Mouse (Mus musculus): ENCODE measurements at regions not wholly inside any gene's neighbourhood (a gene's known extent, or its start where the extent isn't known, plus 50 kb on each side); places are given as distances from the start of the nearest gene placed in this dataset.
A peak's percentile ranks its signal among the peaks of the same experiment; 100 is the strongest.

DNA sequence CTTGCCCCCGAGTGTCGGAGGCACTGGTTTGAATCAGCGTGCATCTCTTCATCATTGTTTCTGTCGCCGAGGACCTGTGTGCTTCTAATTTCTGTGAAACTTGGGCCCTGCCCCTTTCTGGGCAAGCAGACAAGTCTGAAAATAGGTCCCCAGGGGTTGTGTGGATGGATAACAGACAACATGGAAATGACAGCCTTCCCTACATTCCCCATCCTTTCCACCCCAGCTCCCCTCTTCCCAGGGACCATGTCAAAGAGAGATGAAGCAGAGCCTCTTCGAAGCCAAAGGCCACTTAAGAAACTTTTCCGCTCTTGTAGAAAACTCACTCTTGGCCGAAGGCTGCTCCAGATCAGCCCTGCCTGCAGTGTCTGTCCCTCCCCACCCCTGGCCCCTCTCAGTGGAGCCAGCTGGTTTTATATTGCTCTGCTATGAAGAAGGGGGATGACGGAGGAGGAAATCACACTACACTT, 233.2 kb downstream of the Gm45692 start:
- DNase-seq (ENCODE audit: low read depth in 1 of 2, low spot score in 2 of 2) = no peak

DNA sequence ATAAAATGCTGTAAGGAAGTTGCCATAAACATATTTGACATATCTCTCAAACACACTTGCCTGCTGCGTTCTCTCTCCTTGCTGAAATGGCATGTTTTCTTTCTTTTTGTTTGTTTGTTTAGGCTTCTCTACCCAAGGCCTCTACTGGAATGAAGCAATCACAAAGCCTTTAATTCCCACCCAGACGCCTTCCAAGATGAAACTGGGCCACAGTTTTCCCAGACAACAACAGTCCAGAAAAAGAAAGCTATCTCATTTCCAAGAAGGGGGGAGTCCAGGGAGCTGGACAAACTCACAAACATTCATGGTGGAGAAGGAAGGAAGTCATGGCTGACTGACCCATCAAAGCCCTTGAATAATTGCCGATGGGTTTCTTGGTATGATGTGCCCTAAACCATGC, 234.1 kb downstream of the Gm45692 start:
- no peak for DNase-seq (ENCODE audit: low read depth in 1 of 2, low spot score in 2 of 2)

DNA sequence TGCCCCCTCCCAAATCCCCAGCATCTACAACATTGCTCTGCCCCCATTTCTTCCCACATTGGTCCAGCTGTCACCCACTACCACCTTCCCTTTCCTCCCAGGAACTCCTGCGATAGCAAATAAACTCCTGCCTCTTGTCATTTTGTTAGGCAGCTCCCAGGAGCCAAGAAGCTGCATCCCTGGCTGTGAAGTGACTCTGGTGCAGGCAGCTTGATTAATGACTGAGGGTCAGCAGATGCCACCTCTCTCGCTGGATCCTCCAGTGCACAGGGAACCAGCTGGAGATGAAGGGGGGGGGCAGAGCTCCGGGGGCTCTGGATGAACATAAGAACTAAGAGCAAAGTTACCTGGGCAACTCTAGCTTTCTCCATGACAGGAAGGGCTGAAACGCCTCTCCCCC, 235.2 kb downstream of the Gm45692 start:
- no peak for DNase-seq (ENCODE audit: low read depth in 1 of 2, low spot score in 2 of 2)

DNA sequence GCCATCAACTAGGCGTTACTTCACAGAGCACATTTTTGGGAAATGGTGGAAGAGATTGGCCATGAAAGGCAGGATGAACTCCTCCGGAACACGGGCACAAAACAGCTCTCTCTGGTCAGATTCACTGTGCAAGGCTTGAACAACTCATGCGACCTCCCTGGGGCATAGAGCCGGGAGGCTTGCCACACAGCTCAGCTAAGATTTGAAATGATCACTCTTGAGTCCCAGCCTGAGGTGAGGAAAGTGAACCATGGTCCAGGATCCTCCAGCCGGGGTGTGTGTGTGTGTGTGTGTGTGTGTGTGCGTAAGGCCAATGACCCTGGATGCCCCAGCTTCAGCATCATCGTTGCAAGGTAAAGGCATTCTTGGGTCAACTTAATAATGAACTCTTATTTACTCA, 237.5 kb downstream of the Gm45692 start:
- DNase-seq (ENCODE audit: low read depth in 1 of 2, low spot score in 2 of 2) = no peak

DNA sequence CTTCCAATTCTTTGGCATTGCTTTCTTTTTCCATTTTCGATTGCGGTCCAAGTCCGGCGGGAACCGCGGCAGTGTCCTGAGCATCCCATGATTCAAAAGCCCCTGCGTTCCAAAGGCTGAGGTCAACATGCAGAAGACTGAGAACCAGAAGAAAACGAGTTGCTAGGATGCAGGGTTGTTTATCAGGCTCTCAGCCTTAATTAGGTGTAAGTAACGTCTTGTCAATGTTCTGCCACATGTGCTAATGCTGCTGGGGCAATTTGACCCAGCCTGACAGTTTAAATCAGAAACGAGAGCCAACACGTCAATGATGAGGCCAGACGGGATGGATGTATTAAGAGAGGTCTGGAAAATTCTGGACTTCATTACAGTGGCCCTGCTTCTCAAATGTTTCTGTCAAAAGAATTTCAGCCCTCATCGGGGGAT, 239.4 kb downstream of the Gm45692 start:
- DNase-seq (ENCODE audit: low read depth in 1 of 2, low spot score in 2 of 2) = no peak

DNA sequence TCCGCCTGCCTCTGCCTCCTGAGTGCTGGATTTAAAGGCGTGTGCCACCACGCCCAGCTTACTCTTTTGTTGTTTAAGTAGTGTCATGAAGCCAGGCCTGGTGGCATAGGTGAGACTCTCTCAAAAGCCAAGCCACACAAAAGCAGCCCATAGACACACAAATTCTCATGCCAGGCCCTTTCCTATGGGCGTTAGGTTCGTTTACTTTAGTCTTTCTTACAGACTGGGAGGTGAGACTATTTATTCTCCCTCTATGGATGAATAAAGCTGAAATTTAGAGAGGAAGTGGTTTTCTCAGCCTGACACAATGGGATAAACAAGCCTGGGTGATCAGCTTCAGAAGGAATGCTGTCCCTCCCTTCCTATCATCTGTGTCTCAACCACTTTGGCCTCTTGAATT, 243.0 kb downstream of the Gm45692 start:
- no peak for DNase-seq (ENCODE audit: low read depth in 1 of 2, low spot score in 2 of 2)

DNA sequence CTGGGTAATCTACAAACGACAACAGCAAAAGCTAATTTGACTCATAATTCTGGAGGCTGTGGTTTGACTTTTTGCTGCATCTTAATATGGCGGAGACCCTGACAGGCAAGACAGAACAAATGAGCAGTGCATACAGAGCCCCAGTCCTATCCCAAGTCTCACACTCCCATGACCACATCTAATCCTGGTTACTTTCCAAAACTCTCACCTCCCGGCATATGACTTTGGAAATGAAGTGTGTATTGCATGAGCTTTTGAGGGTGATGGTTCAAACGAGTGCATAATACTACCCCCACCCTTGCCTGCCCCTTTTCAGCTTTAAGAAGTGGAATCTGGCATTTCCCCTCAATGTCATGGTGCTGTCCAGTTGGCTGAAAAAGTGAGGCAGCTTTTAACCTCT, 244.3 kb downstream of the Gm45692 start:
- DNase-seq (ENCODE audit: low read depth in 1 of 2, low spot score in 2 of 2) = no peak

DNA sequence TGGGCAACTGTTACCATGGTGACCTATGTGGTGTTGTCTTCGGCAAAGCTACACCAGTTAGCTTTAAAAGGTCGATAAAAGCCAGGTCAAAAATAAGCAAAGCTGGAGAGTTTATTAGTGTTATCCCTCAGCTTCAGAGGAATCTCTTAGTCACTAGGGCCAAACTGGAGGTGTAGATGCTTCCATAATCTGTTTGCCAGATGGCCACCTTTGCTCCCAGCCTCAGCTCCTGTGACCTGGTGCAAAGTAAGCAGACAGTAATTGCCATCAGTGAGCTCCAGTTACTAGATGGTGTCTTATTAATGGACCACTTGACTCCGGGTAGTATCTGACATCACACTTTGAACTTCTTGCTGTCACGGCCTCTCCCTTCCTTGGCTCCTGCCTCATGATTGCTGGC, 245.3 kb downstream of the Gm45692 start:
- DNase-seq (ENCODE audit: low read depth in 1 of 2, low spot score in 2 of 2) = no peak

DNA sequence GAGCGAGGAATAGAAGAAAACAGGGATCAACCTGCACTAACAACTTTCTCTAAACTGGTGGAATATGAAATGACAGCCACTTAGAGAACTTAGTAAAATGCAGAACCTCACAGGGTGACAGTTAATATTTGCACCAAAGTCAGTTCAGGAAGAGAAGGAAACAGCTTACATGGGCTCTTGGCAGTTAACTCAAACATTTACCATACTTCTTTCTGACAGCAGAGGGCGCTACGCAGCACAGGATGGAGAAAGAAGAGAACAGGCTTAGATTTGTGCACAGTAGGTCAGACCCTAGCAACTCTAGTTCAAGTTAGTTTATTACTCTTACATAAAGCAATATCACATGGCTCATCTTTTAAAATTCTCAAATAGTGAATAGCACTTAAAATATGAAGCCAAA, 261.3 kb downstream of the Gm45692 start:
- DNase-seq (ENCODE audit: low read depth in 1 of 2, low spot score in 2 of 2) = peak in 1 of 2 experiments; percentile 9

DNA sequence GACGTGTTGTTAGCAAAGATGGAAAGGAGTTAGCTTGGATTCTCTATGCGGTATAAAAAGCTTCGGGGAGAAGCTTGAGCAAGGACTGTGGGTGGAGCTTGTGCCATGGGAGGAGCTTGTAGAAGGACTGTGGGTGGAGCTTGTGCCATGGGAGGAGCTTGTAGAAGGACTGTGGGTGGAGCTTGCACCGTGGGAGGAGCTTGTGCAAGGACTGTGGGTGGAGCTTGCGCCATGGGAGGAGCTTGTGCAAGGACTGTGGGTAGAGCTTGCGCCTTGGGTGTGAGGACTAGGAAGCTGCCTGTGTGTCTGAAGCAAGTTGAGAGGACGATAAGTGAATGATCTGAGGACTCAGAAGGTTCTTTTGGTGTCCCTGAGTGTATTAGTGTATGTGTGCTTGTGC, 263.1 kb downstream of the Gm45692 start:
- no peak for DNase-seq (ENCODE audit: low read depth in 1 of 2, low spot score in 2 of 2)

DNA sequence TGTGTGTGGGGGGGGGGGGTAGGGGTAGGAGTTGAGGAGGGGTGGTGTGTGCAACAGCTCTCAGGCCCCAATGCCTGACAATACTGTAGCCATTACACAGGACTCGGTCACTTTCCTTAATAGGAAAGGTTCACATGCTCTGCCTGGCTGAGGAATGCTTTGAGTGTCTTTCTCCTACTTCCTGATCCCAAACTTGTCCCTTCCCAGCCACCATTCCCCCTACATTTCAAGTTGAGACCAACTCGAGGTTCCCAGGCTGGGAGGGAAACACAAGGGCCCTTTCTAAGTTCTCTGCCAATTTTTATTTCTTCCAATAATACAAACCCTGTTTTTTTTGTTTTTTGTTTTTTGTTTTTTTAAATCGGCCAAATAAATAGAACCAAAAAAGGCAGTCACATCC, 264.6 kb downstream of the Gm45692 start:
- DNase-seq (ENCODE audit: low read depth in 1 of 2, low spot score in 2 of 2) = no peak

DNA sequence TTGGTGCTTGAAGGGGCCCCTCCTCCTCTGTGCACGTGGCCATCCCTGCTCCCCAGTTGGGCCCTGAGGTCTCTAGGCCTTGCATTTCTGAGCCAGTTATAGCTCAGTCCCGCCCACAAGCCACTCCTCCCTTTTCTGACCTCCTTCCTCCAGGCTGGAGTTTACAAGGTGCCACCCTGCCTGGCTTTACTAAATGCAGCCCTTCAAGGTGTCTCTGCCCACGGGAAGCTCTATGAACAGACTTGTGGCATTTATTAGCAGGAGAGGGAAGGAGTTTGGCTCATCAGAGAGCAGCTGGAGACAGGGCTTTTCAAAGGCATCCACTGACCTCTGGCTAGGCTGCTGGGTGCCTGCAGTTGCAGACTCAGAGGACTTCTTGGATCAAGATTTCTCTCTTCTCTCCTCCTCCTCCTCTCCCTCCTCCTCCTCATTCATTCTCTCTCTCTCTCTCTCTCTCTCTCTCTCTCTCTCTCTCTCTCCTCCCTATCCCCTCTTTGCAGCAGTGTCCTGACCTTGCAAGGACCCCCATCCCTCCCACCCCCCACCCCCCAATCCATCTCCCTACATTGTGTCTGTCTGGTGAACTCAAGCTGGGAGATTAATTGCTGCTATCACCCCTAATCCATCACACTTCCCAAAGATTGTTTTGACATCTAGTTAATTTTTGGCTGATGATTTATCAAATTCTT, 265.1 kb downstream of the Gm45692 start:
- DNase-seq (ENCODE audit: low read depth in 1 of 2, low spot score in 2 of 2) = no peak

DNA sequence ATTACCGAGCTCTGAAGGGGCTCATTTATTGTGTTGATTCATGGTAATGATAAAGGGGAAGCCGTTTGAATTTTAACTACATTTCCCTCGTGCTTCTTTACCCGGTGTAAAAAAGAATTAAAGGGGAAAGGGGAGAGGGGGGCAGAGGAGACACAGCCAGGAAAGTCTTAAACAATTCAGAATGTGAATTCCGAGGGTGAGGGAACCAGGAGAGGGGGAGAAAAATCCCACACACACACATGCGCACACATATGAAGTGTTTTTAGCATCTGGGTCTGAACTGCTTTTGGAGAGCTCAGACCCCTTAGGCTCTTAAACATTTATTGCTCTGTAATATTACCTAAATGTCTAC, 265.6 kb downstream of the Gm45692 start:
- no peak for DNase-seq (ENCODE audit: low read depth in 1 of 2, low spot score in 2 of 2)

DNA sequence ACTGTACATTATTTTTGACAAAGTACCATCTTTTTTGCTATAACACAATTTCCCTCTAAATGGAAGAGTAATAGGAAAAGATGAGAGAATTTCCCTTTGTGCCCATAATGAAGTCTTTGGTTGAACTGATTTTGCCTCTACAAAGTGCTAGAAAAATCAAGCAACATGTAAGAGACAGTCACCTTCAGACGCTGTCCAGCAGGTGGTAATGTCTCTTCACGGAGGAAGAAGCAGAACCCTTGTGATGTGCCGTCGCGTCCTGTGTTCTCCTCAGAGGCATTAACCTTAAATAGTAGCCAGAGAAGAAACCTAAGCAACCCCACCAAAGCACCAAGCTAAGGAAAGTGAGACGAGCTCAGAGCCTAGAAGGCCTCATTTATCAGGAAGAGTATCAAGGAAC, 275.7 kb downstream of the Gm45692 start:
- no peak for DNase-seq (ENCODE audit: low read depth in 1 of 2, low spot score in 2 of 2)

DNA sequence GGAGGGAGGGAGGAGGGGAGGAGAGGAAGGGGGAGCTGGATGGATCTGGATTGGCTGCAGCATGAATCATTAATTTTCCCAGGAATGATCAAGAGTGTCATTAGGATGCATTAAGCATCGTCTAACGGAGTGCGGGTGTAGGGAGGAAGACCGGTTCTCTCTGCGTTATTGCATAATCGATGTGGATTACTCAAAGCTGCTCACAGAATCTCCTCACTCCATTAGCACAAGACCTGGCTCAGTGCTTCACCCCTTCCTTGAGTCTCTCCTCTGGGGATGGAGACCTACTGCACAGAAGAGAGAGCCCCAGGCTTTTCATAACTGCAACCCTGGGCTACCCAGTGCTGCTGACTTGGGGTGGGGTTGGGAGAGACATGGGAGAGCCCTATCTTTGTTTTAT, 300.7 kb downstream of the Gm45692 start:
- DNase-seq (ENCODE audit: low read depth in 1 of 2, low spot score in 2 of 2) = no peak

DNA sequence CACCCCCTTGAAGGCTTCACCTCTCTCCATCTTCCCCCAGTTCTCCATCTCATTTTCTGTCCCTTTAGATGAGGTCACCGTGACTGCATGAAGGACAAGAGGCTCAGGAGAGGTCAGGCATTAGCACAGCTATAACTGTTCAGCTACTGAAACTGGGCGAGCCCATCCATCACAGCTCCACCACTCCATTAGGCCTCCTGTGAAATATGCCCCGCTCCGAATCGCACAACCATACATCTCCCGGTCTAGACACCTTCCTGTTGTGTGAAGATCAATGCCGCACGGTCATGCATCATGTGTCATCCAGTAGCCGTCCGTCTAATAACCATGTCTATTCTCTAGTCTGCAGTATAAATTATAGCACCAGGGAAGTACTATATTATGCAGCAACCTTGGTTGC, 301.2 kb downstream of the Gm45692 start:
- no peak for DNase-seq (ENCODE audit: low read depth in 1 of 2, low spot score in 2 of 2)

DNA sequence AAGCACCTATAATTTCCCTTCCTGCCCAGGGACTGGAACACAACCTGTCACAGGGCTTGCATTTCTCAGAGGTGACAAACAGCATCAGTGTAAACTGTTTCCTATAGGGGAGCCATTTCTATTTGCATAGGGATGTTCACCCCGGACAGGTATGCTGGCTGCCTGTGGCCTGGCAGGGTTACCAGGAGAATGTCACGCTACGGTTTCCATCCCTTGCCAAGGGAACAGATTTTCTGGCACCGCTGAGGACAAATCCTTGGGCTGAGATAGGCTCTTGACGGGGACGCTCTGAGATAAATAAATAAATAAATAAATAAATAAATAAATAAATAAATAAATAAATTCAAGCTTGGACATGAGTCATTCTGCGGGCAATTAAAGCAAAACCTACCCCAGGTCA, 308.0 kb downstream of the Gm45692 start:
- DNase-seq (ENCODE audit: low read depth in 1 of 2, low spot score in 2 of 2) = no peak

DNA sequence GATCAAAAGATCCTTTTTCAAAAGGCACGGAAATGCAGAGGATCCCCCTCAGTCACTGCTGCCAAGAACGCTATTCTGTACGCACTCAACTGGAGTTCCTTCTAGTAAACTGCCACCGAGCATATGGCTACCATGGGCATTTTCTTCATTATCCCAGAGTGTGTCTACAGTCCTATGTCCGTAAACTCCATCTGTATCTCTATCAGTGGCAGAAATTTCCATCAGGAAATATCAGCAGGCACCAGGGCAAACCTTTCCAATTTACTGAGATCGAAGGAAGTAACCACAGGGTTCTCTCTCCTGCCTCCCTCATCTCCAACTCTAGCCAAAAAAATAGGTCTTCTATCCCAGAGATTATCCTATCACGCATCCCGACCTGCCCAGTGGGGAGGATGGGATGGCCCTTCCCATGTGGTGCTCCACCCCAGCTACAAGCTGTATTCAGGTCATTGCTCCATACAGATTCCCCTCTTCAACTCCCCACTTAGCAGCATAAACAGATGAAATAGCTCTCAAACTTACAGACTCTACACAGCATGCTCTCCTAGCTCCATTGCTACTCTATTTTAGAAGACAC, 310.5 kb downstream of the Gm45692 start:
- no peak for DNase-seq (ENCODE audit: low read depth in 1 of 2, low spot score in 2 of 2)

DNA sequence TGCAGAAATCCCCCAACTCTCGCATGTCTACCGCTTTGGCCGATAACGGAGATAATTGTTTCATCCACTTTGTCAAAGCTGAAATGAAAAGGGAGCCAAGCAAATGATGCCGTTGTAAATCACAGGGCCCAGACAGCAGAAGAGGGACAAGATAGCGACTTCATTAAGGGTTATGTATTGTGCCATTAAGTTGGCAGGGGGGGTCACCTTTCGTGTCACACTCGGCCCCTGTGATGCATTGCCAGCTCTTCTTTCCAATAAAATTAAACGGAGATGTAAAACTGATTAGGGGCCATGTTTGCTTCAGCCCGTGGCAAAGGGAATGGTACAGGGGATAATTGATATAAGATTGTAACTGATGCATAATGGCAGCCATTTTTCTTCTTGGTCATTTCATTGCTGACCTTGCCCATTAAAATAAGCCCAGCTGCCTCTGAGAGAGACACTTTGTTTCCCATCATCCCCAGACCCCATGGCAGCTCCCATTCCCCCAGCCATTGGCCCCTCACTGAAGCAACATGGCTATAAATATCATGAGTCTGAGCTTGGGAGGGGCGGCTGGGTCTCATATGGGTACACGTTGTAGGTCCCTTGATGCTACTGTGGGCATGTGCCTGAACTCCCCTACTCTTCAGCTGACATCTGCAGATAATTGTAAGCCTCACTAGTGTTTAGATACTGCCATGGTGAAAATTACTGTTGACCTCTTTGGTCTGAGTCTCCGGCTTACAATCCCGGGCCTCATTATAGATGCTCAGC, 313.0 kb downstream of the Gm45692 start:
- DNase-seq (ENCODE audit: low read depth in 1 of 2, low spot score in 2 of 2) = no peak

DNA sequence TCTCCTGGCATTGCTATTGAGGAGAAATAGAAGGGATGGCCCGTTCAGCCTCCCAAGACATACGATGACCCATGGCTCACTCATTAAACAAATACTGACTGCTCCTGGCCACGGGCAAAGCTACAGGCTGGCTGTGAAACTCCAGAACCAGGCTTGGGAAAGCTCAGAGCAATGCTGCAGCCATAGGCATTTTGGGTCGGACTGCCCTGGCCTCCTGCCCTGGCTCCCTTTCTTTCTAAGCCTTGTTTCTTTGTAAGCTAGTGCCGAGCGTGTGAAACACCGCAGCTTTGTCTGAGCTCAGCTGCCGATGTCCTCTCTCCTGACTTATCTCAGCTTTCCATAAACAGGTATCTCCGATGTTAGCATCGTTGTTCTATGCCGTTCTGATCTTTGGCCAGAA, 316.9 kb downstream of the Gm45692 start:
- no peak for DNase-seq (ENCODE audit: low read depth in 1 of 2, low spot score in 2 of 2)

DNA sequence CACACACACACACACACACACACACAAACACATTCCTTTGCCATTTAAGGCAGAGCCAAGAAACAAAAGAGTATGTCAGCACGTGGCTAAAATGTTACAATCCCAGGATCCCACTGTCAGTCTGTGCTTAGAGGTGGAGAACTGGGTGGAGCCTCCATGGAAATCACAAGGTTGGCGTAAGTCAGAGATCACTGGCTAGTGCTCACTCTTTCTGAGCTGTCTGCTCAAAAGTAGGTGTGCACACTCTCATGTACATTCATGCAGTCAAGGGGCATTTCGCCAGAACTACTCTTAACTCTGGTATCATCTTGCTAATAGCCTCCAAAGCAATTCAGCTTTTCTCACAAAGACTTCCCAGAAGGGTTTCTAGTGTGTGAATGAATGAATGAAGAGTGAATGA, 318.2 kb downstream of the Gm45692 start:
- DNase-seq (ENCODE audit: low read depth in 1 of 2, low spot score in 2 of 2) = no peak

DNA sequence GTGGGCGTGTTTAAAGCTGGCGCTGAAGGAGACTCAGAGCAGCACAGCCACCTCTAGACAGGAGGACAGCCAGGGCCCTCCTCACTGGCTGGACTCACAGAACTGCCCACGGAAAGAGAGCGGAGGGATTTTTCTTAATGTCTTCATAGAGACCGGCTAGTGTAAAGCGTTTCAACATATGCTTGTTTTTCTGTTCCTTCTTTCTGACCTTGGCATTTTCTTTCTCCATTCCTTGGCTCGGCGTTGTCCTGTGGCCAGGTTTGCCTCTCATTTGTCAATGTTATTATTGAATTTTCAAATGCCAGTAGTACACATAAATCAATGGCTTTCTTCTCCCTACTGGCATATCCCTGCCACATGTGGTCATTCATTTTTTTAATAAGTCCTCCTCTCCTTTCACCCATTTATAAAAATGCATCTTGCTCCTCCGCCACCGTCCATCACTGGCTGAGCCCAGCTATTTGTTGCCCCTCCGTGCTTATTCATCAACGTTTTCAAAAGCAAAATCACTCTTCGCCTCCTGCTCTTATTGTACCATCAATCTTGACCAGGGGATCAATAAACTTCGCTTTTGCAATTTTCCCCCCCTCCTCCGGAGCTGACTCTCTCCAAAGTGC, 319.0 kb downstream of the Gm45692 start:
- no peak for DNase-seq (ENCODE audit: low read depth in 1 of 2, low spot score in 2 of 2)

Measured in monocyte, adult 2 months (primary cell).